Mouse (Mus musculus) liver, postnatal 0 days (tissue): ENCODE measurements around the gene Dtd1. TPM values are rescaled to one million over a fixed set of nuclear protein-coding genes. Genes with fewer than 3 reads are reported as not detected.

Experiments
- ATAC-seq: fragments of 200-750 bp; cut with Nextera tagmentation; 2 replicates; pipeline ENCODE4 v1.8.0; 2017; ENCODE audit warnings: mild to moderate bottlenecking, moderate library complexity
- DNase-seq: peaks from one replicate; pipeline ENCODE4 v3.0.0-alpha.2; 2016
- H3K27ac ChIP-seq: fragments of 300-500 bp; sonication (generic); 2 replicates; pipeline ENCODE4 v1.5.1; 2014; ENCODE audit warnings: antibody characterized with exemption, moderate library complexity, mild to moderate bottlenecking, low read depth
- H3K27me3 ChIP-seq: fragments of 300-500 bp; sonication (generic); 2 replicates; pipeline ENCODE4 v1.6.1; 2014; ENCODE audit warnings: low read length, control low read depth, mixed read lengths; ENCODE audit not compliant: insufficient read depth
- H3K36me3 ChIP-seq: fragments of 300-500 bp; sonication (generic); replicated peaks from 2 replicates; pipeline ENCODE4 v1.6.1; 2014; ENCODE audit warnings: mild to moderate bottlenecking, control low read depth, low read length, moderate library complexity, mixed read lengths; ENCODE audit not compliant: insufficient read depth
- H3K4me1 ChIP-seq: fragments of 300-500 bp; sonication (generic); 2 replicates; pipeline ENCODE4 v1.6.1; 2014; ENCODE audit warnings: antibody characterized with exemption, mild to moderate bottlenecking, control low read depth; ENCODE audit not compliant: insufficient read depth
- H3K4me2 ChIP-seq: fragments of 300-500 bp; sonication (generic); 2 replicates; pipeline ENCODE4 v1.6.1; 2014; ENCODE audit warnings: low read depth, mild to moderate bottlenecking, low read length, moderate library complexity, mixed read lengths
- H3K4me3 ChIP-seq: fragments of 300-500 bp; sonication (generic); 2 replicates; pipeline ENCODE4 v1.5.1; 2014; ENCODE audit warnings: low read depth, low read length
- H3K9ac ChIP-seq: fragments of 300-500 bp; sonication (generic); replicated peaks from 2 replicates; pipeline ENCODE4 v1.6.1; 2014; ENCODE audit warnings: mild to moderate bottlenecking, moderate library complexity
- H3K9me3 ChIP-seq: fragments of 300-500 bp; sonication (generic); 2 replicates; pipeline ENCODE4 v1.6.1; 2016; ENCODE audit warnings: mild to moderate bottlenecking, control low read depth, low read length, mixed read lengths
- CTCF ChIP-seq: sonication (generic); IDR thresholded peaks from 2 replicates; pipeline ENCODE4 v1.5.1; 2016; ENCODE audit warnings: antibody characterized with exemption, low read depth
- EP300 ChIP-seq: IDR thresholded peaks from 2 replicates; pipeline ENCODE4 v1.6.1; 2016; ENCODE audit warnings: antibody characterized with exemption, low read depth, mild to moderate bottlenecking
- WGBS: fragments of 180-500 bp; shearing (Covaris S2); extraction: QIAGEN DNeasy Blood & Tissue Kit; methylation state at CpG from one replicate; pipeline ENCODE4 v1.1.7; 2014; ENCODE audit not compliant: insufficient replicate concordance; 5-methylcytosine and 5-hydroxymethylcytosine counted together
- polyA plus RNA-seq: library from polyadenylated mRNA; unstranded; fragments of >200 nt; fragmentation: Nextera tagmentation; extraction: Ambion mirVana; gene quantifications from 2 replicates; pipeline ENCODE4 v1.2.1, GENCODE M21; 2015

Dtd1 gene
- polyA plus RNA-seq, 1 experiment from 2014 or later, result 17.1 TPM

GRCm38 (mm10) chr2:144771841-144772240, 172.1 kb downstream of the Dtd1 start:
- H3K9me3 ChIP-seq, result no peaks in the 10 kb centered on the region
- WGBS, result 71% methylated on average over 4 of the region's 4 CpGs
- no peak for ATAC-seq

GRCm38 (mm10) chr2:144774636-144775160, 175.0 kb downstream of the Dtd1 start:
- no peak overlapping the region for H3K27ac ChIP-seq
- H3K9me3 ChIP-seq, result no peaks in the 10 kb centered on the region
- H3K9ac ChIP-seq, result no peak overlapping the region
- ATAC-seq (no peak), DNase-seq (no peak)
- H3K4me3 ChIP-seq, result no peak overlapping the region
- 76% methylated on average over 8 of the region's 8 CpGs for WGBS
- H3K4me2 ChIP-seq, result no peak overlapping the region
- H3K4me1 ChIP-seq, result no peaks in the 10 kb centered on the region
- no peaks in the 10 kb centered on the region for H3K36me3 ChIP-seq
- no peaks in the 10 kb centered on the region for H3K27me3 ChIP-seq
- TF ChIP-seq EP300 (no peak), CTCF (no peak)

More at GRCm38 (mm10) chr2:144771841-144772240, 172.1 kb downstream of the Dtd1 start:
- no peak overlapping the region for H3K4me2 ChIP-seq
- no peak overlapping the region for H3K4me3 ChIP-seq
- no peak for TF ChIP-seq EP300
- no peak for TF ChIP-seq CTCF
- H3K27me3 ChIP-seq, result no peaks in the 10 kb centered on the region
- no peak for DNase-seq
- H3K4me1 ChIP-seq, result no peaks in the 10 kb centered on the region
- no peak overlapping the region for H3K27ac ChIP-seq
- no peak overlapping the region for H3K9ac ChIP-seq
- H3K36me3 ChIP-seq, result no peaks in the 10 kb centered on the region

DNA sequence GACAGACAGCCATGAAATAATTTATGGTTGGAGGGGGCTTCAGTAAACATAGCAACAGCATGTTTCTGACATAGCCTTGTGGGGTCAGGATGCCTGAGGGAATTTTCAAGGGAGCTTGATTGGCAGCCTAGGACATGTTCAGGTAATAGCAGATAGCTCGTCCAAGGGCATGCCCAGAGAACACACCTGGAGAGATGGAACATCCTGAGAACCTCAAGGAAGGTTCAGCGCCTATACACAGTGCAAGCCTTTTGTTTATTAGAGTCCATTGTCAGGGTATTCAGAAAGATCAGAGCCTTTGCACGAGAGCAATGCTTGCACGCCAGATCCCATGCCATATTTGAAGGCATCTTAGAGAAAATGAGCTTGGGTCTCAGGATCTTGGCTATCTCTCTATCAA, 175.9 kb downstream of the Dtd1 start:
- no peaks in the 10 kb centered on the region for H3K4me1 ChIP-seq
- no peak overlapping the region for H3K4me2 ChIP-seq
- no peak for ATAC-seq
- no peaks in the 10 kb centered on the region for H3K36me3 ChIP-seq
- WGBS, result 80% methylated on average over 4 of the region's 4 CpGs
- no peak overlapping the region for H3K9ac ChIP-seq
- DNase-seq, result no peak
- TF ChIP-seq EP300 (no peak), CTCF (no peak)
- no peak overlapping the region for H3K27ac ChIP-seq
- no peaks in the 10 kb centered on the region for H3K27me3 ChIP-seq
- no peak overlapping the region for H3K4me3 ChIP-seq
- no peaks in the 10 kb centered on the region for H3K9me3 ChIP-seq

DNA sequence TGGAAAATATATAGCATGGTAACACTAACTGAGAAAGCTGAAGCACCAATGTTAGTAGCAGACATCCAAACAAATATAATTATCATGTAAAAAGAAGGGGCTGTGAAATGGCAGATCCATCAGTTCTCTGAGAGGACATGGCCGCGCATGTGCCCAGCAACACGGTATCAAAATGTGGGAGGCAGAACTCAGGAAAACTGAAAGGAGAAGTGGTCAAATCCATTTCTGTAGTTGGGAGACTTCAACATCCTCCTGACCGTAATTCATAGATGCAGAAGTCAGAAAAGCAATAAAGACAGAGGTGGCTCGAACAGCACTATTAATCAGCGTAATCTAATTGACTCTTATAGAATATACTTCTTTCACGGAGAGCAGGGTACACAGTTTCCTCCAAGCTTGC, 179.6 kb downstream of the Dtd1 start:
- no peak overlapping the region for H3K4me3 ChIP-seq
- no peaks in the 10 kb centered on the region for H3K9me3 ChIP-seq
- H3K4me1 ChIP-seq, result no peaks in the 10 kb centered on the region
- no peak overlapping the region for H3K4me2 ChIP-seq
- no peak overlapping the region for H3K27ac ChIP-seq
- H3K9ac ChIP-seq, result no peak overlapping the region
- no peaks in the 10 kb centered on the region for H3K27me3 ChIP-seq
- no peak for ATAC-seq
- 62% methylated on average over 7 of the region's 7 CpGs for WGBS
- TF ChIP-seq EP300 (no peak), CTCF (no peak)
- H3K36me3 ChIP-seq, result no peaks in the 10 kb centered on the region
- no peak for DNase-seq

- no peak for TF ChIP-seq CTCF
- TF ChIP-seq EP300, result no peak
- no peak overlapping the region for H3K27ac ChIP-seq
- no peak overlapping the region for H3K4me3 ChIP-seq
- DNase-seq (no peak), ATAC-seq (no peak)
- WGBS, result 56% methylated on average over 5 of the region's 5 CpGs
- no peak overlapping the region for H3K4me2 ChIP-seq
- H3K9me3 ChIP-seq, result no peaks in the 10 kb centered on the region
- no peak overlapping the region for H3K9ac ChIP-seq
- H3K4me1 ChIP-seq, result no peaks in the 10 kb centered on the region
- H3K36me3 ChIP-seq, result no peaks in the 10 kb centered on the region
- no peaks in the 10 kb centered on the region for H3K27me3 ChIP-seq
These were observed 181.0 kb downstream of the Dtd1 start for GRCm38 (mm10) chr2:144780731-144781130.

DNA sequence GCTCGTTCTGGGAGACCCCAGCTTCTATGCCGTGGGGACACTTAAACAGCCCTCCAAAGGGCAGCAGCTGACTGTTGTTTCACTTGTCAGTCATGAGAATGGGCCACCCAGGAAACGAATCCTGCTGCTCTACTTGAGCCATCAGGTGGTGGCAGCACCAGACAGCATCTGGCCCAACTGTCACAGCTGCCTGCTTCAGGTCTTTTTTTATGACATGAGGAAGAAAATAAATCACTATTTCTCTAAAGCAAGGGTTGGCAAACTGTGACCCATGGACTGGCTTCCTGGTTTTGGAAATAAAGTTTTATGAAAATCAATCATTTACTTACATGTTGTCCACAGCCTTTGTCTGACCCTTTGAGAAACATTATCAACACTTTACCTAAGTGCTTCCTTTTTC, 182.2 kb downstream of the Dtd1 start:
- DNase-seq (no peak), ATAC-seq (no peak)
- TF ChIP-seq EP300 (no peak), CTCF (no peak)
- Histone ChIP-seq H3K4me1 (no peaks in the 10 kb centered on the region), H3K9me3 (no peaks in the 10 kb centered on the region), H3K27me3 (no peaks in the 10 kb centered on the region), H3K4me3 (no peak overlapping the region), H3K27ac (no peak overlapping the region), H3K36me3 (no peaks in the 10 kb centered on the region), H3K4me2 (no peak overlapping the region), H3K9ac (no peak overlapping the region)
- 52% methylated on average over 3 of the region's 3 CpGs for WGBS

DNA sequence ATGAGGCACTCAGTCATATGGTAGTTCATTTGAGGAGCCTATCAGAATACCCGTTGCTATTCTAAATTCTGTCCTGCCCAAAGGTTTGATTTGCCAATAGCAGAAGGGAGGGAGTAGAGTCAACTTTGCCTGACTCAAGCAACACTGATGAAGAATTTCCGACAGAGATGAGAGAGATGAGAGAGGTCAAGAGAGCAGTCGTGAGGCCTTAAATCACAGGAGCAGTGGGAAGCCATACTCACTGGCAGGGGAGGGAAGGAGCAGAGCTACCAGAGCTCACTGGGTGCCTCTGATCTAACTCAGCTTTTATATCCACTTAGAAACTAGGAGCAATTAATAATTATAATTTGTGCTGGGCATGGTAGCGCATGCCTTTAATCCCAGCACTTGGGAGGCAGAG, 182.8 kb downstream of the Dtd1 start:
- Histone ChIP-seq H3K27me3 (no peaks in the 10 kb centered on the region), H3K4me1 (no peaks in the 10 kb centered on the region), H3K4me2 (no peak overlapping the region), H3K4me3 (no peak overlapping the region), H3K9me3 (no peaks in the 10 kb centered on the region), H3K9ac (no peak overlapping the region), H3K27ac (no peak overlapping the region), H3K36me3 (no peaks in the 10 kb centered on the region)
- WGBS, result 66% methylated on average over 4 of the region's 4 CpGs
- DNase-seq (no peak), ATAC-seq (no peak)
- TF ChIP-seq CTCF (no peak), EP300 (no peak)
